Mouse (Mus musculus) ES-Bruce4 (cell line): Measurements from ENCODE around the gene Zdhhc14.

ENCODE experiments used
- CTCF ChIP-seq: IDR thresholded peaks from one replicate; pipeline ENCODE4 v1.8.1; 2011; ENCODE audit warnings: low read depth, low read length
- EP300 ChIP-seq: IDR thresholded peaks from 2 replicates; pipeline ENCODE4 v1.6.1; 2011; ENCODE audit warnings: low read depth, low read length; ENCODE audit not compliant: insufficient read depth

- TF ChIP-seq CTCF (no peak), EP300 (no peak)
These were observed 149.1 kb downstream of the Zdhhc14 start for GRCm38 (mm10) chr17:5641436-5641835.
